Mouse (Mus musculus) CH12.LX (cell line): Measurements from ENCODE around the gene Sf3b2. TPM values are rescaled to one million over a fixed set of nuclear protein-coding genes. Genes with fewer than 3 reads are reported as not detected.

Source experiments
- DNase-seq: peaks from one replicate; pipeline ENCODE4 v3.0.0-alpha.2; 2013; ENCODE audit errors: extremely low read depth
- H3K27ac ChIP-seq: 2 replicates; pipeline ENCODE4 v1.5.1; 2012; ENCODE audit warnings: low read depth, mild to moderate bottlenecking, control low read depth, moderate library complexity; ENCODE audit not compliant: insufficient read depth
- H3K27me3 ChIP-seq: replicated peaks from 2 replicates; pipeline ENCODE3; 2012; ENCODE audit warnings: inconsistent platforms
- H3K36me3 ChIP-seq, 2 experiments: replicated peaks in 1 of 2; 2 replicates each; pipeline versions ENCODE3 to v1.6.1; 2012; ENCODE audit warnings: inconsistent platforms in 1 of 2, low read length in 1 of 2, mild to moderate bottlenecking in 1 of 2, mixed read lengths in 1 of 2, moderate library complexity in 1 of 2; ENCODE audit not compliant: control insufficient read depth in 1 of 2, insufficient read depth in 1 of 2
- H3K4me1 ChIP-seq, 2 experiments: 2 replicates each; pipeline ENCODE4 v1.6.1; 2012; ENCODE audit warnings: inconsistent platforms in 1 of 2, moderate library complexity in 1 of 2; ENCODE audit not compliant: insufficient read depth in 2 of 2, control insufficient read depth in 1 of 2
- H3K4me2 ChIP-seq: 2 replicates; pipeline ENCODE4 v1.6.1; 2012; ENCODE audit warnings: low read depth, mild to moderate bottlenecking, control low read depth; ENCODE audit not compliant: poor library complexity, insufficient read depth, severe bottlenecking
- H3K4me3 ChIP-seq, 3 experiments: fragments of 150-350 bp in 1 of 3; sonication (generic) in 1 of 3; replicated peaks in 1 of 3; 2 replicates each; pipeline versions ENCODE3 to v1.5.1; 2011 to 2012; ENCODE audit warnings: low read depth in 2 of 3, low read length in 2 of 3, mild to moderate bottlenecking in 2 of 3, moderate library complexity in 2 of 3, control low read depth in 1 of 3, improper control_type of control experiment in 1 of 3, inconsistent platforms in 1 of 3, mixed read lengths in 1 of 3; ENCODE audit not compliant: poor library complexity in 1 of 3
- H3K79me2 ChIP-seq: replicated peaks from 2 replicates; pipeline ENCODE4 v1.6.1; 2012; ENCODE audit warnings: mild to moderate bottlenecking, moderate library complexity; ENCODE audit not compliant: control insufficient read depth, poor library complexity, insufficient read depth, severe bottlenecking; ENCODE audit errors: extremely low read depth
- H3K9ac ChIP-seq: 2 replicates; pipeline ENCODE4 v1.6.1; 2012; ENCODE audit warnings: low read depth, mild to moderate bottlenecking, control low read depth, moderate library complexity; ENCODE audit not compliant: insufficient read depth
- H3K9me3 ChIP-seq: replicated peaks from 2 replicates; pipeline ENCODE3; 2012; ENCODE audit warnings: low read length, inconsistent platforms, mixed read lengths
- BHLHE40 ChIP-seq: IDR thresholded peaks from 2 replicates; pipeline ENCODE4 v1.6.1; 2011; ENCODE audit warnings: mild to moderate bottlenecking, low read depth, low read length, improper control_type of control experiment
- CTCF ChIP-seq, 2 experiments: IDR thresholded peaks in 1 of 2; conservative IDR thresholded peaks in 1 of 2; 2 replicates each; pipeline ENCODE4 v1.5.1; 2011 to 2012; ENCODE audit warnings: low read depth in 2 of 2, low read length in 2 of 2, improper control_type of control experiment in 1 of 2, inconsistent platforms in 1 of 2, mild to moderate bottlenecking in 1 of 2, moderate library complexity in 1 of 2
- E2F4 ChIP-seq: IDR thresholded peaks from 2 replicates; pipeline ENCODE4 v1.6.1; 2011; ENCODE audit warnings: low read depth, low read length, improper control_type of control experiment; ENCODE audit not compliant: insufficient replicate concordance
- ELF1 ChIP-seq: IDR thresholded peaks from 2 replicates; pipeline ENCODE4 v1.6.1; 2014; ENCODE audit warnings: low read depth, mild to moderate bottlenecking, inconsistent platforms, low read length, improper control_type of control experiment
- HCFC1 ChIP-seq: IDR thresholded peaks from 2 replicates; pipeline ENCODE4 v1.6.1; 2012; ENCODE audit warnings: low read depth, mild to moderate bottlenecking, inconsistent platforms, low read length, improper control_type of control experiment
- JUN ChIP-seq: IDR thresholded peaks from 2 replicates; pipeline ENCODE4 v1.6.1; 2011; ENCODE audit warnings: low read depth, mild to moderate bottlenecking, low read length, improper control_type of control experiment, moderate library complexity; ENCODE audit not compliant: insufficient read depth
- JUND ChIP-seq: conservative IDR thresholded peaks from 2 replicates; pipeline ENCODE4 v1.6.1; 2011; ENCODE audit warnings: low read depth, low read length, improper control_type of control experiment
- KAT2A ChIP-seq: IDR thresholded peaks from 2 replicates; pipeline ENCODE4 v1.6.1; 2012; ENCODE audit warnings: low read length, improper control_type of control experiment, inconsistent platforms; ENCODE audit not compliant: insufficient replicate concordance
- MAFK ChIP-seq: IDR thresholded peaks from 2 replicates; pipeline ENCODE4 v1.6.1; 2011; ENCODE audit warnings: low read length, improper control_type of control experiment; ENCODE audit not compliant: insufficient replicate concordance
- MEF2A ChIP-seq: IDR thresholded peaks from 2 replicates; pipeline ENCODE4 v1.6.1; 2014; ENCODE audit warnings: low read depth, mild to moderate bottlenecking, inconsistent platforms, low read length, improper control_type of control experiment, borderline replicate concordance
- MXI1 ChIP-seq: IDR thresholded peaks from 2 replicates; pipeline ENCODE4 v1.6.1; 2011; ENCODE audit warnings: mild to moderate bottlenecking, low read depth, low read length, improper control_type of control experiment
- NELFE ChIP-seq: IDR thresholded peaks from 2 replicates; pipeline ENCODE4 v1.6.1; 2011; ENCODE audit warnings: low read depth, low read length, improper control_type of control experiment
- POLR2AphosphoS2 ChIP-seq: IDR thresholded peaks from 2 replicates; pipeline ENCODE4 v1.6.1; 2011; ENCODE audit warnings: low read depth, low read length, improper control_type of control experiment
- RAD21 ChIP-seq: IDR thresholded peaks from 2 replicates; pipeline ENCODE4 v1.6.1; 2011; ENCODE audit warnings: low read depth, mild to moderate bottlenecking, low read length, improper control_type of control experiment, moderate library complexity
- RCOR1 ChIP-seq: conservative IDR thresholded peaks from 2 replicates; pipeline ENCODE4 v1.6.1; 2012; ENCODE audit warnings: low read depth, mild to moderate bottlenecking, inconsistent platforms, low read length, improper control_type of control experiment
- TBP ChIP-seq: conservative IDR thresholded peaks from 2 replicates; pipeline ENCODE4 v1.6.1; 2011; ENCODE audit warnings: low read depth, low read length, improper control_type of control experiment
- TCF12 ChIP-seq: IDR thresholded peaks from 2 replicates; pipeline ENCODE4 v1.6.1; 2014; ENCODE audit warnings: low read depth, mild to moderate bottlenecking, inconsistent platforms, low read length, improper control_type of control experiment
- USF1 ChIP-seq: IDR thresholded peaks from 2 replicates; pipeline ENCODE4 v1.6.1; 2014; ENCODE audit warnings: low read depth, mild to moderate bottlenecking, inconsistent platforms, low read length, improper control_type of control experiment
- ZKSCAN1 ChIP-seq: IDR thresholded peaks from 2 replicates; pipeline ENCODE4 v1.6.1; 2012; ENCODE audit warnings: low read depth, inconsistent platforms, low read length, improper control_type of control experiment, borderline replicate concordance
- ZMIZ1 ChIP-seq: IDR thresholded peaks from 2 replicates; pipeline ENCODE4 v1.6.1; 2012; ENCODE audit warnings: low read depth, mild to moderate bottlenecking, inconsistent platforms, low read length, improper control_type of control experiment
- ZNF384 ChIP-seq: IDR thresholded peaks from 2 replicates; pipeline ENCODE4 v1.6.1; 2012; ENCODE audit warnings: low read depth, low read length, improper control_type of control experiment, inconsistent platforms
- dilution Hi-C: fragments of 300-500 bp; cut with MboI; formaldehyde crosslinking; loops from 2 replicates; pipeline ENCODE4 v1.14.3; 2020; ENCODE audit warnings: low sequenced_read_pairs; ENCODE audit not compliant: extremely low pct_unique_long_range_greater_than_20kb, extremely low pct_ligation_motif_present
- in situ Hi-C: fragments of 300-500 bp; cut with MboI; formaldehyde crosslinking; loops from 3 replicates; pipeline ENCODE4 v1.14.3; 2019; ENCODE audit warnings: low sequenced_read_pairs, low pct_ligation_motif_present, low pct_unique_long_range_greater_than_20kb, mixed read lengths
- polyA plus RNA-seq: library from polyadenylated mRNA; unstranded; fragments of >175 nt; gene quantifications from 2 replicates; pipeline ENCODE4 v1.2.1, GENCODE M21; 2012; ENCODE audit warnings: low read depth; ENCODE audit not compliant: insufficient read length
- total RNA-seq, 2 experiments: library from RNA; depleted of rRNA; stranded (reverse); fragments of 300-350 nt in 1 of 2; fragments of >200 nt in 1 of 2; gene quantifications; 2 replicates each; pipeline ENCODE4 v1.2.3; 2012 to 2014

The Sf3b2 gene
- total and polyA plus RNA-seq, 3 experiments, result 161 to 238 (median 191) TPM

GRCm38 (mm10) chr19:5309025-5309424 lies 13.8 kb upstream of the Sf3b2 start:
- TF ChIP-seq JUN, result no peak
- no peak for TF ChIP-seq E2F4
- TF ChIP-seq POLR2AphosphoS2, result no peak
- TF ChIP-seq MAFK, result no peak
- TF ChIP-seq ELF1, result no peak
- no peak for TF ChIP-seq CTCF (conservative IDR thresholded peaks at IDR 0.05 in 1 of 2, IDR thresholded peaks at IDR 0.05 in 1 of 2; ENCODE audit: low read depth in 2 of 2, low read length in 2 of 2)
- TF ChIP-seq ZKSCAN1, result no peak
- no peak for TF ChIP-seq TBP
- no peak for TF ChIP-seq KAT2A
- no peak for TF ChIP-seq JUND
- Histone ChIP-seq H3K27ac (no peak overlapping the region), H3K4me3 (no peak overlapping the region), H3K4me1 (no peaks in the 10 kb centered on the region), H3K36me3 (no peaks in the 10 kb centered on the region), H3K9ac (no peak overlapping the region), H3K27me3 (peaks cover 38% of the 10 kb centered on the region), H3K9me3 (peaks cover 15% of the 10 kb centered on the region), H3K4me2 (no peak overlapping the region), H3K79me2 (no peaks in the 10 kb centered on the region)
- dilution Hi-C loops (no loop called here), in situ Hi-C loops (no loop called here)
- no peak for DNase-seq

- Histone ChIP-seq H3K79me2 (no peaks in the 10 kb centered on the region), H3K4me3 (no peak overlapping the region), H3K9me3 (peaks cover 12% of the 10 kb centered on the region), H3K36me3 (no peaks in the 10 kb centered on the region), H3K27ac (no peak overlapping the region), H3K27me3 (peaks cover 20% of the 10 kb centered on the region), H3K4me1 (peaks cover 0 to 6% of the 10 kb centered on the region in 2 experiments; a peak in 2 of 4 replicates), H3K4me2 (no peak overlapping the region), H3K9ac (no peak overlapping the region)
- no peak for DNase-seq
- in situ Hi-C loops (no loop called here), dilution Hi-C loops (no loop called here)
- no peak for TF ChIP-seq ZMIZ1
- no peak for TF ChIP-seq RCOR1
- no peak for TF ChIP-seq JUN
- TF ChIP-seq HCFC1, result no peak
- TF ChIP-seq E2F4, result no peak
- no peak for TF ChIP-seq BHLHE40
- no peak for TF ChIP-seq ELF1
- TF ChIP-seq RAD21, result no peak
- TF ChIP-seq MEF2A, result no peak
- TF ChIP-seq ZNF384, result no peak
- TF ChIP-seq MXI1, result no peak
- TF ChIP-seq NELFE, result no peak
- no peak for TF ChIP-seq TCF12
- no peak for TF ChIP-seq USF1
- TF ChIP-seq POLR2AphosphoS2, result no peak
These were observed 11.9 kb upstream of the Sf3b2 start for GRCm38 (mm10) chr19:5306968-5307734.
